Mouse (Mus musculus): ENCODE measurements around the gene Defb42. TPM values are rescaled to one million over a fixed set of nuclear protein-coding genes. Genes with fewer than 3 reads are reported as not detected.

Defb42 gene
- polyA plus RNA-seq, 1 experiment from 2014 or later: not detected

DNA sequence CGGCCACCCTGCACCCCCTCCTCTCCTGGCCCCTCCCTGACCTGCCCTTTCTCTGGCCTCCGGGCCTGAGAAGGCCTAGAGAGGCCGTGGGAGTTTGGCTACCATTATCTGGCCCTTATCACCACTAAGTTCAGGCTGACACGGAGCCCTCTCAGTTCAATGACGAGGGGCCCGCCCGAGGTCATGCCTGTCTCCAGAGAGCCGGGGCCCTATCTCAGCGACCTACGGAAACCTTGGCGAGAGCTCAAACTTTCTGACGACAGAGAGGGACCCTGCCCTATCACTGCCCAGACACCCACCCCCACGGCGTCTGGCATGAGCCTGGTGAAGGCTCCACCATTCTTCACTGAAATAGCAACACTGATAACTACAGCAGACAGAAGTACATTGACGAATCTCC, 20.9 kb downstream of the Defb42 start:
- no peaks in the 10 kb centered on the region for H3K79me2 ChIP-seq (ENCODE audit: inconsistent target)
- H3K27ac ChIP-seq: no peak overlapping the region
- H3K36me3 ChIP-seq (ENCODE audit: inconsistent target): no peaks in the 10 kb centered on the region
- no peak overlapping the region for H3K4me3 ChIP-seq (ENCODE audit: inconsistent target)
- WGBS (ENCODE audit: missing documents): 85% methylated on average over 15 of the region's 15 CpGs

Other genes starting within 250 kb of the Defb42 start
- 45.8 to 65.5 TPM (median 65.1 TPM) in 3 replicates for gene Wdfy2, start 209.3 kb upstream of the Defb42 start, polyA plus RNA-seq (2018)
- gene Defb48, start 62.5 kb upstream of the Defb42 start, polyA plus RNA-seq (2018): not detected in 3 replicates
- gene Defb47, start 48.9 kb upstream of the Defb42 start, polyA plus RNA-seq (2018): not detected in 3 replicates
- gene Defb43, start 35.2 kb upstream of the Defb42 start, polyA plus RNA-seq (2018): not detected in 3 replicates
- not detected in 3 replicates for gene Defb30, start 3.0 kb downstream of the Defb42 start, polyA plus RNA-seq (2018)

All from macrophage (primary cell).